Mouse (Mus musculus) ES-E14 (cell line): ENCODE measurements at regions not wholly inside any gene's neighbourhood (a gene's known extent, or its start where the extent isn't known, plus 50 kb on each side); places are given as distances from the start of the nearest gene placed in this dataset.

Experiments used
- DNase-seq: peaks from one replicate; pipeline ENCODE4 v3.0.0-alpha.2; 2013; ENCODE audit warnings: low read depth, low spot score
- H3K27ac ChIP-seq: 2 replicates; pipeline ENCODE4 v1.5.1; 2012; ENCODE audit warnings: low read depth, mild to moderate bottlenecking, low read length, moderate library complexity, mixed read lengths; ENCODE audit not compliant: poor library complexity, insufficient read depth, severe bottlenecking
- H3K36me3 ChIP-seq: 2 replicates; pipeline ENCODE4 v1.6.1; 2012; ENCODE audit warnings: mild to moderate bottlenecking, low read length, moderate library complexity, mixed read lengths; ENCODE audit not compliant: control insufficient read depth, poor library complexity, insufficient read depth, severe bottlenecking
- H3K4me1 ChIP-seq, 2 experiments: fragments of 150-350 bp in 1 of 2; sonication (generic) in 1 of 2; 2 replicates each; pipeline ENCODE4 v1.6.1; 2012; ENCODE audit warnings: low read length in 2 of 2, mild to moderate bottlenecking in 1 of 2, mixed read lengths in 1 of 2; ENCODE audit not compliant: control insufficient read depth in 2 of 2, insufficient read depth in 2 of 2, poor library complexity in 1 of 2
- H3K4me3 ChIP-seq, 2 experiments: fragments of 150-350 bp in 1 of 2; sonication (generic) in 1 of 2; 2 replicates each; pipeline ENCODE4 v1.5.1; 2012; ENCODE audit warnings: low read length in 2 of 2, low read depth in 1 of 2, mild to moderate bottlenecking in 1 of 2, mixed read lengths in 1 of 2; ENCODE audit not compliant: insufficient read depth in 1 of 2, poor library complexity in 1 of 2, severe bottlenecking in 1 of 2
- H3K9ac ChIP-seq: 2 replicates; pipeline ENCODE4 v1.6.1; 2012; ENCODE audit warnings: low read depth, mild to moderate bottlenecking, low read length, mixed read lengths; ENCODE audit not compliant: poor library complexity, insufficient read depth, severe bottlenecking
- H3K9me3 ChIP-seq: fragments of 150-350 bp; sonication (generic); 2 replicates; pipeline ENCODE4 v1.6.1; 2012; ENCODE audit warnings: low read depth, mild to moderate bottlenecking, low read length; ENCODE audit not compliant: control insufficient read depth, insufficient read depth
- CHD2 ChIP-seq: IDR thresholded peaks from 2 replicates; pipeline ENCODE4 v1.6.1; 2014; ENCODE audit warnings: mild to moderate bottlenecking, low read depth, low read length, inconsistent platforms
- HCFC1 ChIP-seq: IDR thresholded peaks from 2 replicates; pipeline ENCODE4 v1.6.1; 2012; ENCODE audit warnings: low read length, inconsistent platforms, borderline replicate concordance; ENCODE audit not compliant: insufficient read depth
- MAFK ChIP-seq: IDR thresholded peaks from 2 replicates; pipeline ENCODE4 v1.6.1; 2014; ENCODE audit warnings: mild to moderate bottlenecking, low read depth, low read length, inconsistent platforms; ENCODE audit not compliant: insufficient read depth
- ZC3H11A ChIP-seq: IDR thresholded peaks from 2 replicates; pipeline ENCODE4 v1.6.1; 2012; ENCODE audit warnings: low read depth, mild to moderate bottlenecking, inconsistent platforms, low read length, borderline replicate concordance
- ZNF384 ChIP-seq: IDR thresholded peaks from 2 replicates; pipeline ENCODE4 v1.6.1; 2012; ENCODE audit warnings: low read depth, low read length, inconsistent platforms
- in situ Hi-C, 2 experiments: fragments of 600-800 bp; cut with MboI; formaldehyde crosslinking; loops; one replicate each; pipeline ENCODE4 v1.15.1; 2025; ENCODE audit warnings: low sequenced_read_pairs in 2 of 2, inconsistent platforms in 1 of 2; ENCODE audit not compliant: unreplicated experiment in 2 of 2

GRCm38 (mm10) chr2:79096532-79097251, 158.5 kb upstream of the Itga4 start:
- H3K27ac ChIP-seq: no peak overlapping the region
- H3K4me3 ChIP-seq: no peak overlapping the region
- in situ Hi-C loops: no loop called here
- DNase-seq: no peak
- H3K36me3 ChIP-seq: no peaks in the 10 kb centered on the region
- no peaks in the 10 kb centered on the region for H3K4me1 ChIP-seq
- TF ChIP-seq ZNF384 (no peak), ZC3H11A (no peak), CHD2 (no peak), HCFC1 (no peak), MAFK (no peak)
- H3K9me3 ChIP-seq: no peaks in the 10 kb centered on the region
- H3K9ac ChIP-seq: no peak overlapping the region

GRCm38 (mm10) chr2:79099601-79100000, 155.6 kb upstream of the Itga4 start:
- TF ChIP-seq ZNF384: no peak
- TF ChIP-seq CHD2: no peak
- no peak for TF ChIP-seq ZC3H11A
- TF ChIP-seq MAFK: no peak
- no peak for TF ChIP-seq HCFC1
- no peak overlapping the region for H3K27ac ChIP-seq
- in situ Hi-C loops: no loop called here
- no peak overlapping the region for H3K4me3 ChIP-seq
- no peak for DNase-seq
- no peaks in the 10 kb centered on the region for H3K9me3 ChIP-seq
- H3K36me3 ChIP-seq: no peaks in the 10 kb centered on the region
- H3K4me1 ChIP-seq: no peaks in the 10 kb centered on the region
- H3K9ac ChIP-seq: no peak overlapping the region

- no peaks in the 10 kb centered on the region for H3K4me1 ChIP-seq
- DNase-seq: no peak
- TF ChIP-seq HCFC1 (no peak), CHD2 (no peak), ZC3H11A (no peak), MAFK (no peak), ZNF384 (no peak)
- H3K9me3 ChIP-seq: no peaks in the 10 kb centered on the region
- H3K9ac ChIP-seq: no peak overlapping the region
- in situ Hi-C loops: no loop called here
- no peaks in the 10 kb centered on the region for H3K36me3 ChIP-seq
- no peak overlapping the region for H3K27ac ChIP-seq
- H3K4me3 ChIP-seq: no peak overlapping the region
These were observed 143.6 kb upstream of the Itga4 start for GRCm38 (mm10) chr2:79111673-79112072.

- no peak overlapping the region for H3K27ac ChIP-seq
- H3K4me3 ChIP-seq: no peak overlapping the region
- H3K9ac ChIP-seq: no peak overlapping the region
- TF ChIP-seq ZNF384 (no peak), CHD2 (no peak), MAFK (no peak), HCFC1 (no peak), ZC3H11A (no peak)
- in situ Hi-C loops: no loop called here
- H3K9me3 ChIP-seq: no peaks in the 10 kb centered on the region
- H3K36me3 ChIP-seq: no peaks in the 10 kb centered on the region
- DNase-seq: no peak
- no peaks in the 10 kb centered on the region for H3K4me1 ChIP-seq
These were observed 143.2 kb upstream of the Itga4 start for GRCm38 (mm10) chr2:79112076-79112475.
